Mouse (Mus musculus) MEL (cell line): ENCODE measurements around the gene Gemin8. TPM values are rescaled to one million over a fixed set of nuclear protein-coding genes. Genes with fewer than 3 reads are reported as not detected.

ENCODE experiments used
- DNase-seq: peaks from one replicate; pipeline ENCODE4 v3.0.0; 2011; ENCODE audit warnings: low read depth, low spot score
- H3K27ac ChIP-seq: 2 replicates; pipeline ENCODE4 v1.5.1; 2012; ENCODE audit warnings: low read depth, mild to moderate bottlenecking, control low read depth, low read length, moderate library complexity; ENCODE audit not compliant: control insufficient read depth
- H3K27me3 ChIP-seq, 2 experiments: fragments of 150-350 bp in 1 of 2; sonication (generic) in 1 of 2; 2 replicates each; pipeline ENCODE4 v1.6.1; 2012; ENCODE audit warnings: low read length in 2 of 2, mild to moderate bottlenecking in 2 of 2, improper control_type of control experiment in 1 of 2, moderate library complexity in 1 of 2; ENCODE audit not compliant: insufficient read depth in 2 of 2, control insufficient read depth in 1 of 2
- H3K36me3 ChIP-seq, 2 experiments: 2 replicates each; pipeline ENCODE4 v1.6.1; 2012 to 2014; ENCODE audit warnings: low read length in 2 of 2, improper control_type of control experiment in 1 of 2, inconsistent platforms in 1 of 2, mild to moderate bottlenecking in 1 of 2; ENCODE audit not compliant: insufficient read depth in 2 of 2, control insufficient read depth in 1 of 2
- H3K4me1 ChIP-seq, 2 experiments: fragments of 150-350 bp in 1 of 2; sonication (generic) in 1 of 2; 2 replicates each; pipeline ENCODE4 v1.6.1; 2012; ENCODE audit warnings: low read length in 2 of 2, improper control_type of control experiment in 1 of 2, mild to moderate bottlenecking in 1 of 2; ENCODE audit not compliant: insufficient read depth in 2 of 2, control insufficient read depth in 1 of 2
- H3K4me3 ChIP-seq, 2 experiments: fragments of 150-350 bp in 1 of 2; sonication (generic) in 1 of 2; 2 replicates each; pipeline ENCODE4 v1.5.1; 2012; ENCODE audit warnings: low read depth in 2 of 2, low read length in 2 of 2, mild to moderate bottlenecking in 2 of 2, moderate library complexity in 2 of 2, control low read depth in 1 of 2, improper control_type of control experiment in 1 of 2; ENCODE audit not compliant: control insufficient read depth in 1 of 2, insufficient read depth in 1 of 2
- H3K79me2 ChIP-seq: 2 replicates; pipeline ENCODE4 v1.6.1; 2012; ENCODE audit warnings: mild to moderate bottlenecking, low read length, moderate library complexity; ENCODE audit not compliant: control insufficient read depth, poor library complexity, insufficient read depth
- H3K9ac ChIP-seq: 2 replicates; pipeline ENCODE4 v1.6.1; 2012; ENCODE audit warnings: low read depth, mild to moderate bottlenecking, control low read depth, low read length, moderate library complexity; ENCODE audit not compliant: control insufficient read depth, poor library complexity, severe bottlenecking
- H3K9me3 ChIP-seq: fragments of 150-350 bp; sonication (generic); replicated peaks from 2 replicates; pipeline ENCODE4 v1.6.1; 2012; ENCODE audit warnings: mild to moderate bottlenecking, low read length, improper control_type of control experiment, moderate library complexity; ENCODE audit not compliant: insufficient read depth
- BHLHE40 ChIP-seq: IDR thresholded peaks from 2 replicates; pipeline ENCODE4 v1.6.1; 2012; ENCODE audit warnings: low read depth, mild to moderate bottlenecking, inconsistent platforms, low read length, improper control_type of control experiment, borderline replicate concordance
- CHD1 ChIP-seq: IDR thresholded peaks from 2 replicates; pipeline ENCODE4 v1.6.1; 2012; ENCODE audit warnings: low read depth, mild to moderate bottlenecking, inconsistent platforms, low read length, improper control_type of control experiment
- CHD2 ChIP-seq: IDR thresholded peaks from 2 replicates; pipeline ENCODE4 v1.6.1; 2011; ENCODE audit warnings: low read length, improper control_type of control experiment
- ELF1 ChIP-seq: IDR thresholded peaks from 2 replicates; pipeline ENCODE4 v1.6.1; 2014; ENCODE audit warnings: low read depth, mild to moderate bottlenecking, inconsistent platforms, low read length, improper control_type of control experiment, moderate library complexity
- EP300 ChIP-seq, 2 experiments: IDR thresholded peaks; 2 replicates each; pipeline ENCODE4 v1.6.1; 2011; ENCODE audit warnings: improper control_type of control experiment in 2 of 2, low read length in 2 of 2, low read depth in 1 of 2, mild to moderate bottlenecking in 1 of 2
- GABPA ChIP-seq: IDR thresholded peaks from 2 replicates; pipeline ENCODE4 v1.6.1; 2012; ENCODE audit warnings: low read depth, mild to moderate bottlenecking, inconsistent platforms, low read length, improper control_type of control experiment, moderate library complexity
- GATA1 ChIP-seq: IDR thresholded peaks from 2 replicates; pipeline ENCODE4 v1.6.1; 2011; ENCODE audit warnings: low read depth, low read length, improper control_type of control experiment
- HCFC1 ChIP-seq: IDR thresholded peaks from 2 replicates; pipeline ENCODE4 v1.6.1; 2012; ENCODE audit warnings: low read depth, mild to moderate bottlenecking, inconsistent platforms, low read length, improper control_type of control experiment, moderate library complexity
- KAT2A ChIP-seq: conservative IDR thresholded peaks from 2 replicates; pipeline ENCODE4 v1.6.1; 2012; ENCODE audit warnings: low read depth, low read length, improper control_type of control experiment, inconsistent platforms
- MAX ChIP-seq: IDR thresholded peaks from 2 replicates; pipeline ENCODE4 v1.6.1; 2011; ENCODE audit warnings: low read length, improper control_type of control experiment
- MAZ ChIP-seq: IDR thresholded peaks from 2 replicates; pipeline ENCODE4 v1.6.1; 2012; ENCODE audit warnings: low read depth, mild to moderate bottlenecking, inconsistent platforms, low read length, improper control_type of control experiment
- MYB ChIP-seq: IDR thresholded peaks from 2 replicates; pipeline ENCODE4 v1.6.1; 2011; ENCODE audit warnings: mild to moderate bottlenecking, low read depth, low read length, improper control_type of control experiment
- MYC ChIP-seq: IDR thresholded peaks from 2 replicates; pipeline ENCODE4 v1.6.1; 2011; ENCODE audit warnings: low read depth, mild to moderate bottlenecking, low read length, improper control_type of control experiment, moderate library complexity
- NELFE ChIP-seq: IDR thresholded peaks from 2 replicates; pipeline ENCODE4 v1.6.1; 2011; ENCODE audit warnings: low read depth, low read length, improper control_type of control experiment
- NRF1 ChIP-seq: IDR thresholded peaks from 2 replicates; pipeline ENCODE4 v1.6.1; 2014; ENCODE audit warnings: low read depth, mild to moderate bottlenecking, inconsistent platforms, low read length, improper control_type of control experiment, moderate library complexity; ENCODE audit not compliant: poor library complexity, insufficient read depth, severe bottlenecking
- POLR2AphosphoS5 ChIP-seq: IDR thresholded peaks from 2 replicates; pipeline ENCODE4 v1.6.1; 2012; ENCODE audit warnings: low read depth, borderline replicate concordance, mild to moderate bottlenecking, inconsistent platforms, low read length, moderate library complexity, mixed read lengths
- RCOR1 ChIP-seq: IDR thresholded peaks from 2 replicates; pipeline ENCODE4 v1.6.1; 2012; ENCODE audit warnings: low read depth, mild to moderate bottlenecking, inconsistent platforms, low read length, improper control_type of control experiment
- SIN3A ChIP-seq: IDR thresholded peaks from 2 replicates; pipeline ENCODE4 v1.6.1; 2012; ENCODE audit warnings: low read length, improper control_type of control experiment, inconsistent platforms
- USF1 ChIP-seq: IDR thresholded peaks from 2 replicates; pipeline ENCODE4 v1.6.1; 2014; ENCODE audit warnings: low read depth, mild to moderate bottlenecking, inconsistent platforms, low read length, improper control_type of control experiment, moderate library complexity
- ZC3H11A ChIP-seq: IDR thresholded peaks from 2 replicates; pipeline ENCODE4 v1.6.1; 2012; ENCODE audit warnings: low read depth, mild to moderate bottlenecking, inconsistent platforms, low read length, improper control_type of control experiment
- ZMIZ1 ChIP-seq: IDR thresholded peaks from 2 replicates; pipeline ENCODE4 v1.6.1; 2012; ENCODE audit warnings: low read depth, mild to moderate bottlenecking, inconsistent platforms, low read length, improper control_type of control experiment, moderate library complexity
- ZNF384 ChIP-seq: IDR thresholded peaks from 2 replicates; pipeline ENCODE4 v1.6.1; 2012; ENCODE audit warnings: low read depth, mild to moderate bottlenecking, inconsistent platforms, low read length, improper control_type of control experiment
- polyA plus RNA-seq, 2 experiments: library from polyadenylated mRNA; stranded (reverse) in 1 of 2; unstranded in 1 of 2; fragments of >175 nt in 1 of 2; fragments of >200 nt in 1 of 2; gene quantifications; 2 replicates each; pipeline versions ENCODE4 v1.2.1 to v1.2.4; 2012; ENCODE audit warnings: low replicate concordance in 2 of 2, low read depth in 1 of 2; ENCODE audit not compliant: insufficient read length in 2 of 2, insufficient read depth in 1 of 2, missing spikeins in 1 of 2
- total RNA-seq: library from RNA; depleted of rRNA; stranded (reverse); fragments of 300-350 nt; gene quantifications from 2 replicates; pipeline ENCODE4 v1.2.3, GENCODE M21; 2012

The Gemin8 gene
- total and polyA plus RNA-seq, 3 experiments: 13.2 to 35.8 TPM; not detected in 1

GRCm38 (mm10) chrX:166216720-166217119 is 46.5 kb downstream of the Gemin8 start:
- DNase-seq: peak; percentile 10
- H3K9me3 ChIP-seq: no peaks in the 10 kb centered on the region
- H3K4me1 ChIP-seq: no peaks in the 10 kb centered on the region; a peak in 1 of 4 replicates
- H3K36me3 ChIP-seq: no peaks in the 10 kb centered on the region
- no peak overlapping the region for H3K4me3 ChIP-seq
- no peaks in the 10 kb centered on the region for H3K27me3 ChIP-seq
- H3K27ac ChIP-seq: no peak overlapping the region
- TF ChIP-seq MYB: no peak
- no peak for TF ChIP-seq HCFC1
- TF ChIP-seq GATA1: no peak
- no peak for TF ChIP-seq CHD2
- TF ChIP-seq MAX: peak; percentile 55; the same call in 1 of the 2 replicates
- H3K79me2 ChIP-seq: no peaks in the 10 kb centered on the region
- H3K9ac ChIP-seq: no peak overlapping the region

- DNase-seq: no peak
- Histone ChIP-seq H3K27me3 (no peaks in the 10 kb centered on the region), H3K27ac (no peak overlapping the region), H3K79me2 (no peaks in the 10 kb centered on the region), H3K36me3 (no peaks in the 10 kb centered on the region), H3K4me1 (no peaks in the 10 kb centered on the region; a peak in 1 of 4 replicates), H3K4me3 (no peak overlapping the region), H3K9ac (no peak overlapping the region), H3K9me3 (no peaks in the 10 kb centered on the region)
- TF ChIP-seq MYC (no peak), EP300 (IDR thresholded peaks at IDR 0.05; ENCODE audit: low read depth in 1 of 2, low read length in 2 of 2) (no peak), ELF1 (no peak), USF1 (no peak), NRF1 (no peak), BHLHE40 (no peak), POLR2AphosphoS5 (no peak), CHD1 (no peak), MAZ (no peak), KAT2A (no peak), NELFE (no peak), RCOR1 (no peak), SIN3A (no peak), ZC3H11A (no peak), HCFC1 (no peak), ZNF384 (no peak), ZMIZ1 (no peak), GABPA (no peak)
These were observed 49.1 kb downstream of the Gemin8 start for GRCm38 (mm10) chrX:166219331-166219730.
